Mouse (Mus musculus) right cerebral cortex, postnatal 4 days (tissue): ENCODE results near the gene Sdf4.

ENCODE experiments used
- DNase-seq: peaks from one replicate; pipeline ENCODE4 v3.0.0-alpha.2; 2022

The Sdf4 gene

DNA sequence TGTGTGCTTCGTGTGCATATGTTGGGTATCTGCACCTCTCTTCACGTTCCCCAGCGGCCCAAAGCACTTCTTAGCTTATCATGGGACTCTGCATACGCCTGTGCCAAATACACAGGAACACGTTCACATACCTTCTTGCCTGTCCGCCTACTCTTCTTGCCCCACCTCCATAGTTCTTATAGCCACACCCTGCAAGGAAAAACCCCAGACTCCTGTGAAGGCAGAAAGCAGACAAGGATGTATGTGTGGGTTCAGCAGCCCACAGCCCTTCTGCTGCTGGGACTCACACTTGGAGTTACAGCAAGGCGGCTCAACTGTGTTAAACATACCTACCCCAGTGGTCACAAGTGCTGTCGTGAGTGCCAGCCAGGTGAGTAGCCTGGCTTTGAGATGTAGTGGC, 21.0 kb downstream of the Sdf4 start, which contains the start of gene Tnfrsf4:
Gene Tnfrsf4 (plus strand): TSS at position 207 of the 400 bp plus-strand sequence.
- no peak for DNase-seq

DNA sequence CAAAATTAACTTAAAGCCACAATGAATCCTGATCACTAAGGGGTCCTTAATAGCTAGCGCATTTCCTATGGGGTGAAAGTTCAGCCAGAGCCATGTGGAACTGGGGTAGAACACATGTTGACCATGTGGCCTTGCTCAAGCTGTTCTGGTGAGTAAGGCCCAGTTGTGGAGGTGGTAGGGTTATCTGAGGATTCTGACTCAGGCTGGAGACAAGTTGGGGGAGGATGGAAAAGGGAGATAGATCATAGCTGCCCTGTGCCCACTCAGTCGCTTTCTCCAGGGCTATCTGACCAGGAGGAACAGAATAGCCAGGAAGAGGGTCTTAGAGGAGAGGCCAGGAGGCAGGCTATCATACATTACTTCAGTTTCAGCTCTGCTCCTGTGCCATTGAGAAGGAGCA, 21.8 kb downstream of the Sdf4 start:
- DNase-seq, result no peak

DNA sequence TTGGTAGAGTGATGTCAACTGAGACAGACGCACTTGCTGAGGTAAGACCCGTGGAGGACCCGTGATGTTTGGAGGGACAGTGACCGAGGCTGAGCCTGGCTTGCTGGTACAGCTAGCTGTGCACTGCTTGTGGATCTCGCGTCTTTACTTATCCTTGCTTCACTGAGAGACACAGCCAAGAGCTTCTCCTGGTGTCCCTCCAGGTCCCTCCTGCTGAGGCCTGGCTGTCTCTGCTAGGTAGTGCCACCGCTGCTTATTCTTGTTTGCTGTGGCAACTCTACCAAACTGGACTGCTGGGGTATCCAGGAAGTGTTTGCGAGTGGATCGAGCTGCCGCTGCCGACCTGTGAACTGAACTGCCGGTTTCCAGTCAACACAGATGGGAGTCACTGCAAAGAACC, 27.1 kb downstream of the Sdf4 start:
- no peak for DNase-seq

DNA sequence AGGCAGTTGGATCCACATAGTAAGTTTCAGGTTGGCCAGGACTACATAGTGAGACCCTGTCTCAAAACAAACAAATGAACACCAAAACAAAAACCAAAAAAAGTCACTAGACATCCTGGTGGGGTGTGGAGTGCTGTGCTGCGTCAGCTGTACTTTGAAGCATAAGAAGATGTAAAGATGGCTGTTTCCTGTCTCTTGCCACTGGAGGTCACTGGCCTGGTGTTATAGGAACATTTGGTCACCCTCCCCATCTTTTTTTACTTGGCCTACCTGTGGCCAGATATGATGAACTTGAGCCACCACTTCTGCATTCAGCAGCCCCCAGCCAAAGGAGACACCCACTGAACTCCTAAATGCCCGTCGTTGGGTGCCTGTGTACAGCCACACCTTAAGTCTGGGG, 28.7 kb downstream of the Sdf4 start:
- no peak for DNase-seq

DNA sequence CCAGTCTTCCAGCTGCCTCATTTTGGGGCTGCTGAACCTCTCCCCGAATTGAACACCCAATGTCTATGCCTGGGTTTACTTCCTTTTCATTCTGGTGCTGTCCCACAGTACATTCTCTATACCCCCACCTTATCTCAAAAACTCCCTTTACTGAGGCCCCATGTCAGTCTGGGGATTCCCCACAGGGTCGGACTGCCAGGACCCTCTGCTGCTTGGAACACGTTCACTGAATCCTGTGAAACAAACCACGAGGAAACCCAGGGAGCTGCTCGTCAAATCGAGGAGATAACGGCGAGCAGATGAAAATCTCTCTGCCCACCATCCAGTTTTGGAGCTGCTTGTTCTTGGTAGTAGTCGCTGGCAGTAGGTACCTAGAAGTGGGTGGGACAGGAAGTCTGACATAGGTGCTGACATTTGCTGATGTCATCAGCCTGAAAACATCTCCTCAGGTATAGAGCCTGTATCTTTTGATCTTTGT, 29.3 kb downstream of the Sdf4 start:
- no peak for DNase-seq

DNA sequence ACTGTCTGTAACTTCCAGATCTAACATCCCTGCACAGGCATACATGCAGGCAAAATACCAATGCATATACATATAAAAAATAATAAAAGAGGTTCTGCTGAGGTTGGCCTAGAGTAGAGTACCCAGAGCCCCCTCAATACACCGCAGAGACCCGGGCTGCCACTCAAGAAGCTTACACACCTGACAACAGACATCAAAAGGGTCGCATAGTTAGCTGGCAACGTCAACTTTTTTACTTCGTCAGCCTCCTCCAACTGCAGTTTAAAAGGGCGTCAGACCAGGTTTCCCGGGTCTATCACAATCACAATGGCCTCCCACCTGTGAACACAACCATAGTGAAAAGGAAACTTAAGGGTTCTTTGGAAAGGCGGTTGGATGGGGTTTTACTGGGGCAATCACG, 30.8 kb downstream of the Sdf4 start:
- no peak for DNase-seq

DNA sequence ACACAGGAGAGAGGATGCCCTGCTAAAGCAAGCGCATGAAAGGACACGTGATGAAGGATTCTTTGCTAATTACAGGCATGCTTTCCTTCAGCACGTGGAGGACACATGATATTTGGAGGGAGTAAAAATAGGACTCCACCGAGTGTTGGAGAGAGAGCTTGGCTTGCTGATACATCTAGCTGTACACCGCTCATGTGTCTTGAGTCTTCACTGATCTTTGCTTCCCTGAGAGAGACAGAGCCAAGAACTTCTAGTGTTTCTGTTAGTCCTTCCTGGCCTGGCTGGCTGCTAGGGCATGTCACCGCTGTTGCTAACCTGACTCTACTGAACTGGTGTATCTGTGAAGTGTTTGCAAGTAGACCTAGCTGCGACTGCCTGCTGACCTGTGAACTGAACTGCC, 31.5 kb downstream of the Sdf4 start:
- no peak for DNase-seq

DNA sequence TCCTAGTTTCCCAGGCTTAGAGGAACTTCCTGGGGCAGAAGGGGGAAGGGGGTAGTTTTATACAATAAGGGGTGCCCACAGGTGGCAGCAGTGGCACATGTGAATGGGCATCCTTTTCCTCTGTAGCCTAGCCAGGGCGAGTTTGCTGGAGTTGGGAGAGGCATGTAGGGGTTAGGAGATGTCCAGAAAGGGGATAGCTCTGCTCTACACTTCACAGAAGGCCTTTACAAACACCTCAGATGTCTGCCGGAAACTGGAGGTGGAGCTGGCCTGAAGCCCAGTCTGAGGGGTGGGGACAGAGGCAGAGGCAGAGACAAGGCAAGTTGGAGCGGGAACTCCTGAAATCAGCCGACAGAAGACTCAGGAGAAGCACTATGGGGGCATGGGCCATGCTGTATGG, 33.3 kb downstream of the Sdf4 start, which contains the start of gene Tnfrsf18:
Gene Tnfrsf18 (plus strand): TSS at position 152 of the 400 bp plus-strand sequence.
- DNase-seq, result no peak

DNA sequence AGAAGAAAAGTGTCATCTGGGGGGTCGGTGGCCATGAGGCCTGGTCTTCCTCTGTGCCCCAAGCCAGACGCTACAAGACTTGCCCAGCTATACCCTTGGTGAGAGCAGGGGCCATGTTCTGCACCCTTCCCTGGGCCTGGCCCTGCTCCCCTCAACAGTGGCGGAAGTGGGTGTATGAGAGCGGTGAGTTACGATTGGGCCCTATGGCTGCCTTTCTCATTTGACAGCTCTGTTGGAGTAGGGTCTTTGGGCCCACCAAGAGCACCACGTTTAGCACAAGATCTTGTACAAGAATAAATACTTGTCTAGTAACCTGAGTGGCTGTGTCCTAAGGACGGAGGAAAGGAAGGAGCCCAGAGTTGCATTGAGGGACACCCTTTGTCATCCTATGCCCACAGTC, 35.9 kb downstream of the Sdf4 start:
- no peak for DNase-seq

DNA sequence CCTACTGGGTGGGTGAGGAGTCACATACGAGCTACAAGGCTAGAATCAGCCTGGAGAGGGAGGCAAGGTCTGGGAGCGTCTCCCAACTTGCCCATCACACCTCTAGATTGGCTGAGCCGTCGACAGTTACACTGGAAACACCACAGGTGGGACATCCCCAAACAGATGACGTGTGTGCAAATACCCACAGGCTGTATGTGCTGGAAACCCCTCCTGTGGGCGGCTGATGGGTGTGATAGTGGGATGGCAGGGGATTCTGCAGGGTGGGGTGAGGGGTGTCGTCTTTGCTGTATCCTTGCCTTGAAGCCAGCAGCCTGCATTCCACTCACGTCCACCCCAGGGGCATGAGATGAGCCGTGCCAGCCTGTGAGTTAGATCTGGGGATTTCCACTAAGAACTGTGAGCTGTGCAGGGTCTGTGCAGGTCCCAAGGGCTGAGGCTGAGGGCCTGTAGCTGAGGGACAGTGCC, 38.0 kb downstream of the Sdf4 start:
- DNase-seq, result no peak

DNA sequence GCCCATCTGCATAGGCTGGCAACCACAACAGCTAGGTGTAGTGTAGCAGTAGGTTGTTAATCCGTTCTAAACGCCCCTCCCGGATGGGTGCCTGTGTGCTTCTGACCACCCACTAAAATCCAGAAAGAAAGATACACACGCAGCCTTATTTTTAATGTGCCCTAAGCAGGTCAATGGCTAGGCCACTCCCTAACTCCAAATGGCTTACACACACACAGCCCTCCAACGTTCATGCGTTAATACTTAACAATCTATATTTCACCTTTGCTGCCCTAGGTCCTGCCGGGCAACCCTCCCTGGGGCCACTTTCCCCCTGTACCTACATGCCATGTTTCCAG, 38.6 kb downstream of the Sdf4 start:
- DNase-seq, result no peak

DNA sequence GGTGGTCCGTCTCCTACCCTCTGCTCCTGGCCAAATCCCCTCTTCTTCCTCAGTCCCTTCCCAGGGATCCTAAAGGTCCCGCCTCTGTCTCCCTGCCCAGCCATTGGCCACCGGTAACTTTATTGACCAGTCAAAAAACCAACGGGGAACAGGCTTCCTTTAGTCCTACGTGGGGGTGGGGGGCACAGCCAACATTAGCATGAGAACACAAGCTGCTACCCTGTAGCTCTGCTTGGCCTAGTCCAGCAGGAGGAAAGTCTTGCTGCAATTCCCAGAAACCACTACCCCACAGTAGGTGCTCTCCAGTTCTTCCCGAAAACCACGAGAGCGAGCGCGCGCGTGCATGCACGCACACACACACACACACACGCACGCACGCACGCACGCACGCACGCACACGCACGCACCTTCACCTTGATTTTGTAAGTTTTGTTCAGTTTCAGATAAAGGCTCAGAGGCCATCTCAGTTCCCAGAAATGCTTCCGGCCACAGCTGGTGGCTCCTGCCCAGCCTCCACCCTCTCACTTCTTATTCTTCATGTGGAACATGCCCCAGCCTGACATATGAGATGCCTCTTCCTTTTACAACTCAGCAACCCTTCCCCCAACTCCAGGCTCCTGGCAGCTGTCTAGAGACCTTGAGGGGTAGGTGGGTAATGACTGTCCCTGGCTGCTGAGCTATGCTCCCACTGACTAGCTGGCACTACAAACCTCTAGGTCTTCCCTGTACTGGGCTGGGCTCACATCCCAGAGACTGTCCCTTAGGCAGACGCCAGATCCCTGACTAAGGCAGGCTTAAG, 39.1 kb downstream of the Sdf4 start:
- DNase-seq, result peak; percentile 71

DNA sequence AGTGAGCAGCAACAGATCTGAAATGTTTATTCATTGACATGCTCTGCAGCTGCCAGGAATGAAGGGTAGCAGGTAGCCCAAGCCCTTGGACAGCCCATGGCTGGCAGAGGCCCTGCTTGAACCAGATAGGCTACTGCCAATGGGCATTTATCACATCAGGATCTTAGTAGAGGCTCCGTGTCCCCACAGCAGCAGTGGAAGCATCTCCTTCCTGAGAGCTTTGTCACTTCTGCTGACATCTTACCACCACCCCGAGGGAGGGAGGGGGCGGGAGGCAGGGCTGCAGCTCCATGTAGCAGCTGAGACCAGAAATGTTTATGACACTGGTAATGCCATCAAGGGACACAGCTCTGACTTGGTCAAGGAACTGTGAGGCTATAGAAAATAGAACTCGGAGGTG, 40.2 kb downstream of the Sdf4 start:
- DNase-seq, result no peak

DNA sequence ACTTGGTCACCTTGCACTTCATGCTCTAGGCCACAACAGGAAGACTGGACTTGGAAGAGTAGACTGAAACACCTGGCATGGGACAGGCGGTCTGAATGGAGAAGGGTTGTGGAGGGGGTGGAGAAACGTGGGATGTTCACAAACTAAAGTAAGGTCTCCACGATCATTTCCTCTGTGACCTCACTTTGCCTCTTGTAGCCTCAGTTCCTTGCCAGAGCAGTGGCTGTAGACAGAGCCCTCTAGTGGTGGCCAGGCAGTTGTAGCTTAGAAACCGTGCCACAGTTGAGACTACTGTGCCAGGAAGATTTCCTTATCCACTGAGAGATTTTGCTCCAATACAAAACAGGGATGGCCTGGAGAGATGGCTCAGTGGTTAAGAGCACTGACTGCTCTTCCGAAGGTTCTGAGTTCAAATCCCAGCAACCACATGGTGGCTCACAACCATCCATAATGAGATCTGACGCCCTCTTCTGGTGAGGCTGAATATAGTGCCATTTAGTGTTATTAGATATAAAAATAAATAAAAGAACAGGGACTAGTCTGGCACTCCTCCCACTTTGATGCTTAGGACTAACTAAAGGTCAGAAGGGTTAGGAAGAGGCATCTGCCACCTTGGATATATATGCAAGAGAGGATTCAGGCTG, 40.9 kb downstream of the Sdf4 start:
- DNase-seq, result no peak

DNA sequence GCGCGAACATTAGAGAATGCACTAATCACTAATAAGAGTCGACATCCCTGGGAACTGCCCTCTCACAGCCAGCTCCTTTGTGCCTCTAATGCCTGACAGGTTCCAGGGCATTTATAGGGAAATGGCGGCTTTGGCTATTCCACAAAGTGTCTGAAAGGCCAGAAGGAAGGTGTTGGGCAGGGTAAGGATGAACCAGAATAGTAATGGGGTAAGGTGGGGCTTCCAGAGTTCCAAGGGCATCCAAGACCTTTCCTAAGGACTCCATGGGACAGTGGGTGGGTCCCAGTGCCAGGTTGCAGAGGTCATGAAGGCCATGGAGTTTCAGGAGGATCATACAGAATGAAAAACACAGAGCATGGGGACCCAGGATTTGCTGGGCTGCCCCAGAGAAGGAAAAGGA, 41.6 kb downstream of the Sdf4 start:
- no peak for DNase-seq

DNA sequence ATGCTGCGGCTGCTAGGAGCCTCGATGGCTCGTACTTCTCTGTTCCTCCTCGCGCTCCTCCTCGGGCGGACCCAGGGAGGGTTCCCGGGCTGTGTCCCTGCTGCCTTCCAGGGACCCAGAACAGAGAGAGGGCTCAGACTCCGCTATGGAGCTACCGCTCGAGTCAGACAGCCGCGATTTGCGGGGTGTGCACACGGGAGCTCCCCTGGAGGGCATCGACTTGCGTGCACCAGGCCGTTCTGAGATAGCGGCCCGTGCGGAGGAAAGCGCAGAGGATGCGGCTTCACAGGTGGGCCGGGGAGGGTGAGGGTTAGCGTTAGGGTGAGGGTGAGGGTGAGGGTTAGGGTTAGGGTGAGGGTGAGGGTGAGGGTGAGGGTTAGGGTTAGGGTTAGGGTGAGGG, 42.2 kb downstream of the Sdf4 start:
- DNase-seq, result no peak

DNA sequence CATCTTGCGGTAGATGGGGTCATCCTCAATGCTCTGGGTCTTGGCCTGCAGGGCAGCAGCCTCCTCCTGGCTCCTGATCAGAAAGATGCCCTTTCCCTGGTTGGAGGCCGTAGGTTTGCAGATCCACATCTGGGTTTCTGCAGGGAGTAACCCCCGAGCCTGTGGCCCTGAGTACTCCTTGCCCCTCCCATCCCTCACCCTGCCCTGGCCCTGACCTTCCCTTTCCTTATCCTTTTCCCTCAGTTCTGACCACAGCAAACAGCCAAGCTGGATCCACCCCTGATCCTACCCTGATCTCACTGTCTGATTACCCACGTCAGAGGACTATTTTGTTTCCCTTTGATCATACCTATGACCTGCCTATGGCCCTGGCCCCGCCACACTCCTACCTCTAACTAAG, 52.1 kb downstream of the Sdf4 start:
- no peak for DNase-seq

DNA sequence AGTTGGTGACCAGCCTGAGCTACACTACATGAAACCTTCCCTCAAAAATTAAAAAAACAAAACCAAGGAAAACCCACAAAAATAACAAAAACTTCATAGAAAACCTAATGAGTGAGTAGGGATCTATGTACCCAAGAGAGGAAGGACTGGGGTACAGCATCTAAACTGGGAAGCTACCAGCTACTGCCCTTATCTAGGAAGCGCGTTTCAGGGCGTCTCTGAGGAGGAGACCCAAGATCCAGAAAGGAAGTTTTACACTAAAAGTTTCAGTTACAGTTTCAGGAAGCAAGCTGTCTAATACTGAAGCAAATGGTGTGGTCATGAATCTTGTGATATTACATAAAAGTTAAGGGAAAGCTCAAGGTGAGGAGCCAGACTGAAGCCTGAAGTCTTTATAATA, 57.1 kb downstream of the Sdf4 start:
- no peak for DNase-seq

DNA sequence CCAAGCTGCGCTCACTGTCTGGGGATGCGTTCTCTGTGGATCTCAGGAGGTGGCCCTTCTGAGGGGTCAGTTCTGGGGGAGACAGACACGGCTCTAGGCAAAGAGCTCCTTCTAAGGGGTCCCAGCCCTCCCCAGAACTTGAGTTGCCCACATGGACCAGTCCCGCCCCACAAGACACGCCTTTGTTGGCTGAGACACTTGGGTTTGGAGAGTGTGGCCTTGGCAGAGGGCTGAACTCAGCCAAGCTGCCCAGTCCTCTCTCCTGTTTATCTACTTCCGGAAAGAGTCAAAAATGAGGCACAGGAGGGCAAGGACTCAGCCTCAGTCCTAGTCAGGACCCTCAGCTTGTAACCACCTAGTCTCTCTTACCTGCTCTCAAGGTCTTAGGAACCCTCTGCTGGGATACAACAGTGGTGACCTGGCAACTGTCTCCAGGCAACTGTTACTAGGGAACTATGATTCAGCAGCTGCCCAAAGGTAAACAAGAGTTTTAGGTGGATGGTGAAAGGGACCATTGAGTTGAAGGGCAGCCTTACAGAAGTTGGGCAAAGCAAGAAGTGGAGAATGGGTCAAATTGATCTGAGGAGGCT, 57.8 kb downstream of the Sdf4 start:
- DNase-seq, result no peak

DNA sequence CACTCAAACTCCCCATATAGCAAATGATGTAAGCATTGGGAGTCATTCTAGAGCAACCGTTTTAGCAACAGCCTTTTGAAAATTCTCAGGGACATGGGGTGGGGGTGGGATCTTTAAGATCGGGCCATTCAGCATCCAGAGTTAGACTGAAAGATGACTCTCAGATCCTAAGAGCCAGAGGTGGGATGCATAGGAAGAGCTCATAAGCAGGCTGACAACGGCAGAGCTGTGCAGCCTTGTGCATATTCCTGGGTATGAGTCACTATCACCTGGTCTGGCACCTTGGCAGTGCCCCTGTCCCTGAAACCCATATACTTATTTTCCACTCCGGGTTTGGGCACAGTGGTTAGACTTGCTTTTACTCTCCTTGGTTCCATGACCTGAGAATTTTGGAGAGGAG, 60.4 kb downstream of the Sdf4 start:
- DNase-seq, result no peak

DNA sequence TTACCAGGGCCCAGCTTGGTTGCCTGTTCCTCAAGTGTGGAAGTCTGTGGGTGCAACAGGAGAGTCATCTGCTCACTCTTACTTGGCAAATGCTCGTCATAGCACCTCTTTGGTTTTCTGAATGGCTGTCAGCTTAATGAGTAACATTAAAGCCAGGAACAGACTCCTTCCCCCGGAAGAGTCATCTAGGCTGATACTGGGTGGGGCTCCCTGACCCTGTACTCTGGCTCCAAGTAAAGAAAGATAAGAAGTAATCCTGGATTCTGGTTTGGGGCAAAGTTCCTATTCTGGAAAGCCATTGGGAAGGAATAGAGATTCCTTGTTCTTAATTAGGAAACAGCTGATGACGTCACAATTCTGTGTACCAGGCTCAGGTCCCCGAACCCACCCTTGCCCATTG, 61.5 kb downstream of the Sdf4 start:
- DNase-seq, result no peak

DNA sequence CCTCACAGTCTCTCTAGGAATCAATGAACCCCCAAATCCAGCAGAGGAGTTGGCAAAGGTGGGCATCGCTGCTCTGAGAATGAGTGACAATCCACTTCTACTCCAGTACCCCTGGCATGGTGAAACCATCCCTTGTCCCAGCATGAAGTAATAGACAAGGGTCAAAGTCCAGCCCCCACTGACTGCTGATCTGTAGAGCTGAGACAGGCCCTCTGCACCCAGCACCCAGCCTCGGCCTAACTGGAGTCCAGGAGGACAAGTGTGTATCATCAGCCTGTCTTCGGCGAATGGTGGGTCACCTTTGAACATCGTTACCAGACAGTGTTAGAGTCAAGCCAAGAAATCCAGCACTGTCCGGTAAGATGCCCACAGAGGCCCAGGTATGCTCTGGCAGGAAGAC, 61.9 kb downstream of the Sdf4 start:
- no peak for DNase-seq

DNA sequence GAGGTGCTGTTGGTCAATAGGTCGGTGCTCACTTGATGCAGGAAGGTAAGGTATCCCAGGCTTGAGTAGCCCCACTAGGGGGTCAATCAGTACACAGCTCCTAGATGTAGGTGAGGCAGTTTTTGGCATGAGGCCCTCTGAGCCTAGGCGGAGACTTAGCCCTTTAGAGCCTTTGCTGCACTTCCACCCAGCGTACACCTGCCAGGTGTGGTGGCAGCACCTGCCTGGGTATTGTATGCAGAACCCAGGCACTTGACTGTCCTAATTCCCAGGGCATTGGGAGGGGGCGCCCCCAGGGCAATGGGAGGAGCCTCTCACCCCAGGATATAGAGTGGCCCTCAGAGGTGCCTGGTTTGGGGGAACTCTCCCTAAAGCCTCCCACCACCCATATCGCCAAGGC, 62.5 kb downstream of the Sdf4 start:
- no peak for DNase-seq

DNA sequence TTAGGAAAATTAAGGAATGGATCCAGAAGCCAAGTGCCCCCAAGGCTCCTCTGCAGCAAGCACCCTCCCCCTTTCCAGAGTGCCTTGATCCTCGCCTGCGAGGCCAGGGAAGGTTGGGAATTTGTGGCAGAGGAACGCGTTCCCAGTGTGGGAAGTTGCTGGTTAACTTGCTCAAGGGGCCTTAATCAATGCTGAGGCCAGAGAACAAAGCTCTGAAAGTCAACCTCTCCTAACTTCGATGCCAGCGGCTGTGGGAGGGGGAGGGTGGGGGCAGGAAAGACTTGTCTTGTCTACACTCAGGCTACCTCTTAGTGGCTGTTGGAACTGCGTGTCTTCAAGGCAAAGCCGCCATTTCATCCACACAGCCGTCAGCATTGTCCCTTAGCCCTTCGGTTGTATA, 65.0 kb downstream of the Sdf4 start:
- DNase-seq, result no peak
